Mouse (Mus musculus) midbrain, embryonic 14.5 days (tissue): Measurements from ENCODE around the gene Osbpl5. TPM values are rescaled to one million over a fixed set of nuclear protein-coding genes. Genes with fewer than 3 reads are reported as not detected.

Experiments
- ATAC-seq: fragments of 200-750 bp; cut with Nextera tagmentation; 2 replicates; pipeline ENCODE4 v1.8.0; 2017; ENCODE audit warnings: moderate number of reproducible peaks, moderate library complexity; ENCODE audit not compliant: low FRiP score, low TSS enrichment
- DNase-seq: peaks from one replicate; pipeline ENCODE4 v3.0.0-alpha.2; 2015
- H3K27ac ChIP-seq: fragments of 300-500 bp; sonication (generic); replicated peaks from 2 replicates; pipeline ENCODE4 v1.5.1; 2014; ENCODE audit warnings: mild to moderate bottlenecking, low read depth, low read length, moderate library complexity
- H3K27me3 ChIP-seq: fragments of 300-500 bp; sonication (generic); 2 replicates; pipeline ENCODE4 v1.6.1; 2014; ENCODE audit warnings: low read length, control low read depth, mixed read lengths; ENCODE audit not compliant: control insufficient read depth, insufficient read depth
- H3K36me3 ChIP-seq: fragments of 300-500 bp; sonication (generic); 2 replicates; pipeline ENCODE4 v1.6.1; 2014; ENCODE audit warnings: low read length, control low read depth; ENCODE audit not compliant: control insufficient read depth, insufficient read depth
- H3K4me1 ChIP-seq: fragments of 300-500 bp; sonication (generic); 2 replicates; pipeline ENCODE4 v1.6.1; 2014; ENCODE audit warnings: mild to moderate bottlenecking, antibody characterized with exemption, low read length, control low read depth; ENCODE audit not compliant: control insufficient read depth, insufficient read depth
- H3K4me2 ChIP-seq: fragments of 300-500 bp; sonication (generic); 2 replicates; pipeline ENCODE4 v1.6.1; 2014; ENCODE audit warnings: mild to moderate bottlenecking, low read length, moderate library complexity
- H3K4me3 ChIP-seq: fragments of 300-500 bp; sonication (generic); replicated peaks from 2 replicates; pipeline ENCODE4 v1.5.1; 2014; ENCODE audit warnings: low read depth, low read length
- H3K9ac ChIP-seq: fragments of 300-500 bp; sonication (generic); replicated peaks from 2 replicates; pipeline ENCODE4 v1.6.1; 2014; ENCODE audit warnings: mild to moderate bottlenecking, low read length, moderate library complexity
- H3K9me3 ChIP-seq: fragments of 300-500 bp; sonication (generic); 2 replicates; pipeline ENCODE4 v1.6.1; 2016; ENCODE audit warnings: low read length, control low read depth, mixed read lengths; ENCODE audit not compliant: control insufficient read depth
- WGBS: fragments of 180-500 bp; shearing (Covaris S2); extraction: QIAGEN DNeasy Blood & Tissue Kit; methylation state at CpG from one replicate; pipeline ENCODE4 v1.1.7; 2014; 5-methylcytosine and 5-hydroxymethylcytosine counted together
- polyA plus RNA-seq: library from polyadenylated mRNA; unstranded; fragments of >200 nt; fragmentation: Nextera tagmentation; extraction: Ambion mirVana; gene quantifications from 2 replicates; pipeline ENCODE4 v1.2.1, GENCODE M21; 2014

Gene Osbpl5
- polyA plus RNA-seq, 1 experiment from 2014 or later = 30.1 TPM

GRCm38 (mm10) chr7:143763794-143764193 is 7.0 kb upstream of the Osbpl5 start:
- no peaks in the 10 kb centered on the region for H3K4me1 ChIP-seq
- peak; percentile 80 for DNase-seq
- H3K4me3 ChIP-seq = no peak overlapping the region
- no peak overlapping the region for H3K9ac ChIP-seq
- no peaks in the 10 kb centered on the region for H3K9me3 ChIP-seq
- H3K4me2 ChIP-seq = no peak overlapping the region
- no peak overlapping the region for H3K27ac ChIP-seq
- no peaks in the 10 kb centered on the region for H3K36me3 ChIP-seq
- H3K27me3 ChIP-seq = no peaks in the 10 kb centered on the region
- ATAC-seq = no peak
- 34% methylated on average over 3 of the region's 3 CpGs for WGBS

- H3K9me3 ChIP-seq = no peaks in the 10 kb centered on the region
- H3K4me2 ChIP-seq = no peak overlapping the region
- DNase-seq (no peak), ATAC-seq (no peak)
- H3K4me3 ChIP-seq = no peak overlapping the region
- no peaks in the 10 kb centered on the region for H3K36me3 ChIP-seq
- WGBS = 70% methylated on average over 3 of the region's 3 CpGs
- H3K27ac ChIP-seq = no peak overlapping the region
- H3K9ac ChIP-seq = no peak overlapping the region
- peaks cover 11% of the 10 kb centered on the region; the same call in 1 of the 2 replicates for H3K4me1 ChIP-seq
- H3K27me3 ChIP-seq = peaks cover 24% of the 10 kb centered on the region
Measured at GRCm38 (mm10) chr7:143758956-143759355, 2.2 kb upstream of the Osbpl5 start.

- Histone ChIP-seq H3K4me2 (no peak overlapping the region), H3K4me3 (no peak overlapping the region), H3K27me3 (peaks cover 24% of the 10 kb centered on the region), H3K27ac (no peak overlapping the region), H3K36me3 (no peaks in the 10 kb centered on the region), H3K9ac (no peak overlapping the region), H3K9me3 (no peaks in the 10 kb centered on the region), H3K4me1 (peaks cover 11% of the 10 kb centered on the region; the same call in 1 of the 2 replicates)
- no peak for ATAC-seq
- no peak for DNase-seq
- 76% methylated on average over 3 of the region's 3 CpGs for WGBS
Measured at GRCm38 (mm10) chr7:143757696-143758095, 911 bp upstream of the Osbpl5 start.

- H3K4me1 ChIP-seq = peaks cover 11% of the 10 kb centered on the region; the same call in 1 of the 2 replicates
- H3K4me3 ChIP-seq = peak overlapping the region; percentile 32
- H3K9ac ChIP-seq = 0 out of 2 replicates have a peak overlapping the region, but pooled peaks have one; percentile 26
- H3K4me2 ChIP-seq = peak overlapping the region; percentile 68
- peak; percentile 84 for ATAC-seq
- under 1% methylated on average over 15 of the region's 15 CpGs for WGBS
- peak; percentile 87 for DNase-seq
- H3K27me3 ChIP-seq = peaks cover 24% of the 10 kb centered on the region
- H3K9me3 ChIP-seq = no peaks in the 10 kb centered on the region
- no peak overlapping the region; the same call in 1 of the 2 replicates for H3K27ac ChIP-seq
- no peaks in the 10 kb centered on the region for H3K36me3 ChIP-seq
Measured at GRCm38 (mm10) chr7:143757027-143757390, 224 bp upstream of the Osbpl5 start.

GRCm38 (mm10) chr7:143755357-143756124 is 1.2 kb downstream of the Osbpl5 start:
- ATAC-seq = no peak
- Histone ChIP-seq H3K4me2 (no peak overlapping the region), H3K4me3 (no peak overlapping the region), H3K36me3 (no peaks in the 10 kb centered on the region), H3K27me3 (peaks cover 24% of the 10 kb centered on the region), H3K27ac (no peak overlapping the region), H3K9ac (no peak overlapping the region), H3K9me3 (no peaks in the 10 kb centered on the region), H3K4me1 (peaks cover 11% of the 10 kb centered on the region; the same call in 1 of the 2 replicates)
- 74% methylated on average over 9 of the region's 9 CpGs for WGBS
- DNase-seq = no peak

- Histone ChIP-seq H3K36me3 (no peaks in the 10 kb centered on the region), H3K4me3 (no peak overlapping the region), H3K9ac (no peak overlapping the region), H3K27me3 (peaks cover 24% of the 10 kb centered on the region), H3K4me2 (no peak overlapping the region), H3K4me1 (peaks cover 11% of the 10 kb centered on the region; the same call in 1 of the 2 replicates), H3K9me3 (no peaks in the 10 kb centered on the region), H3K27ac (no peak overlapping the region)
- WGBS = 55% methylated on average over 5 of the region's 5 CpGs
- peak; percentile 78 for DNase-seq
- ATAC-seq = no peak
Measured at GRCm38 (mm10) chr7:143753990-143754715, 2.6 kb downstream of the Osbpl5 start.

GRCm38 (mm10) chr7:143752606-143753005 is 4.2 kb downstream of the Osbpl5 start:
- 84% methylated on average over 3 of the region's 3 CpGs for WGBS
- no peak overlapping the region; the same call in 1 of the 2 replicates for H3K9ac ChIP-seq
- no peak overlapping the region for H3K4me2 ChIP-seq
- no peak overlapping the region for H3K4me3 ChIP-seq
- peaks cover 11% of the 10 kb centered on the region for H3K4me1 ChIP-seq
- DNase-seq = no peak
- no peaks in the 10 kb centered on the region for H3K36me3 ChIP-seq
- H3K9me3 ChIP-seq = no peaks in the 10 kb centered on the region
- H3K27me3 ChIP-seq = peaks cover 14% of the 10 kb centered on the region
- no peak for ATAC-seq
- H3K27ac ChIP-seq = no peak overlapping the region

GRCm38 (mm10) chr7:143752056-143752455 is 4.7 kb downstream of the Osbpl5 start:
- Histone ChIP-seq H3K9ac (no peak overlapping the region), H3K4me3 (no peak overlapping the region), H3K4me1 (peaks cover 9% of the 10 kb centered on the region), H3K36me3 (no peaks in the 10 kb centered on the region), H3K9me3 (no peaks in the 10 kb centered on the region), H3K27me3 (peaks cover 13% of the 10 kb centered on the region), H3K4me2 (no peak overlapping the region), H3K27ac (no peak overlapping the region)
- ATAC-seq (no peak), DNase-seq (no peak)
- WGBS = 74% methylated on average over 4 of the region's 4 CpGs
